Mouse (Mus musculus) ovary, postnatal 14 days (tissue): ENCODE measurements around the gene Marveld1.

Experiments
- DNase-seq: peaks from one replicate; pipeline ENCODE4 v3.0.0; 2022; ENCODE audit warnings: low spot score

The Marveld1 gene

GRCm38 (mm10) chr19:42170025-42170969 lies 23.1 kb downstream of the Marveld1 start:
- DNase-seq: peak; percentile 84

DNA sequence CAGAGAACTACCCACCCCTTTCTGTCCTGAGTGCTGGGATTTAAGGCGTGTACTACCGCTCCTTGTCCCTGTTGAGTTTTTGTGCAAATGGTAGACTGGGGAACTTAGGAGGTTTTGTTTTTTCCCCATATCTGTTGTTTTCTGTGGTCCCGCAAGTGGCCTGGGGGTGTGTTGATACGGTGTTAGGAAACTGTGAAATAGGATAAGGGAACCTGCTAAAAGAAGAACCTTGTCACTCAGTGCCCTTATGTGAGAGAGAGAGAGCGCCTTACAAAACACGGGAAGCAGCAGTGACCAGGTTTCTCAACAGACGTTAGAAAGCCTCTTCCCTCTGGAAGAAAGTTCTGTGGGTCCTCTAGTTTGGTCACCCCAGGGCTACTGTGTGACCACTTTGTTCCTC lies 29.6 kb downstream of the Marveld1 start:
- no peak for DNase-seq

- no peak for DNase-seq
Measured at GRCm38 (mm10) chr19:42177461-42177860, 30.3 kb downstream of the Marveld1 start.

DNA sequence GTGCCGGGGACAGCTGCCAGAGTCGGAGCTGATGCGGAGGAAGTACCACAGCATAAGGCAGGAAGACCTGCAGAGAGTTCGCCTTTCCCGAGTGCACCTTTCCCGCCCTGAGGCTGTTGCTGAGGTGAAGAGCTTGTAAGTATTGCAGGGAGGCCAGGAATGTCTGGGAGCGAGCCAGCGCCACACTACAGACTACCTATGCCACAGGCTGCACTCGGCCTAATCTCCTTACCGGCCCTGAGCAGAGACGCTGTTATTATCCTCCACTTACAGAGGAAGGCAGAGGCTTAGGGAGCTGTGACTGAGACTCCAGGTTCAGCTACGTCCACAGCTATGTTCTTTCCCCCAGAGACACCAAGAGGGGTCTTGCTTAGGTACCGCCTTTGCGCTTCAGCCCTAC lies 32.2 kb downstream of the Marveld1 start:
- no peak for DNase-seq

- no peak for DNase-seq
Measured at GRCm38 (mm10) chr19:42182673-42183072, 35.5 kb downstream of the Marveld1 start.

GRCm38 (mm10) chr19:42189735-42190134 lies 42.5 kb downstream of the Marveld1 start:
- no peak for DNase-seq

DNA sequence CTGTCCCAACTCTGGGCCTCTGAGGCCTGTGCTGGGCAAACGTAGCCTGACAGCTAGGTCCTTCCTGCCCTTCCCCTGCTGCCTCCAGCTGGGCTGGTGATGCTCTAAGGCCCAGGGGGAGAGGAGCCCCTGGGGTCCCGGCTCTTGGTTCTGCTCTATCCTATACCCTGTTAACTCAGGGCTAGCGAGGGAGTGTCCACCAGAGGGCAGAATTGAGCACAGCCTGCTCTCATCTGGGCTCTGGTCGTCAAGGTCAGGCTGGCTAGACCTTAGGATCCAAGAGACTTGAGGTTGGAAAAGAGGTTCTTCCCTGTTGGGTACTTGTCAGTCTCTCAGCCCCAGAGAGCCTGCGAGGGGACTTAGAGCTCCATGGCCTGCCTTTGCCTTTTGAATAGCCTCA lies 43.3 kb downstream of the Marveld1 start:
- peak; percentile 53 for DNase-seq

DNA sequence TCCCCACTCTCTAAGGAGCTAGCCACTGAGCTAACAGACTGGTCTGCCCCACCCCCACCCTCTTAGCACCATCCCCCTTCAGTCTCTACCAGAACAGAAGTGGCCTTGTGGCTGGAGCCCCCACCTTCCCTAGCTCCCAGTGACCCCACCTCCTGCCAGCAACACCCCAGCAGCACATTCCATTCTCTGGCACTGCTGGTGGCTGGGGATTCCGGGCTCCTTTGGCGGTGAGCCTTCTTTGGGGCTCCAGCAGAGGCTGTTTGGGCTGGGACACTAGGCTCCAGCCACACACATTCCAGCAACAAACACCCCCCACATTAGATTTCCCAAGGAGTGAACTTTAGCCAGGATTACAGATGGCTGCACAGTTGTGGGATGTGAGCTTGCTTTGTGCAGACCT lies 46.1 kb downstream of the Marveld1 start:
- no peak for DNase-seq

GRCm38 (mm10) chr19:42196378-42196777 lies 49.2 kb downstream of the Marveld1 start:
- DNase-seq: no peak

DNA sequence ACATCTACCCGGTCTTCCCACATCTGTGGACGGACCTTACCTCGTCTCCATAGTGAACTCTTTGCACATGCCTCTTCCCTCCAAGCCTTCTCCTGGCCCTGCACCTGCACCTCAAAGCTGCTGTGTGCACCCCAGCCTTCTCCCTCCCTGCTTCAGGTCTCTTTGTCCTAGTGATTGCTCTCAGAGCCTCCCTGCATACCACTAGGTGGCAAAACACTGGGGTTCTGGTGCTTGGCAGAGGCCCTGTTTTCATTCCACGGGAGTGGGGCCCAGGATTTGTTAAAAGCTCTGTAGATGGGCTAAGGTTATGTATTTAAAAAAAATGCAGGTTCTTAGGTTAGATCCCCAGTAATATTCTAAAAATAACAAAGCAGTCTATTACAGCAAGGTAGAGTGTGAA lies 49.9 kb downstream of the Marveld1 start:
- DNase-seq: no peak

DNA sequence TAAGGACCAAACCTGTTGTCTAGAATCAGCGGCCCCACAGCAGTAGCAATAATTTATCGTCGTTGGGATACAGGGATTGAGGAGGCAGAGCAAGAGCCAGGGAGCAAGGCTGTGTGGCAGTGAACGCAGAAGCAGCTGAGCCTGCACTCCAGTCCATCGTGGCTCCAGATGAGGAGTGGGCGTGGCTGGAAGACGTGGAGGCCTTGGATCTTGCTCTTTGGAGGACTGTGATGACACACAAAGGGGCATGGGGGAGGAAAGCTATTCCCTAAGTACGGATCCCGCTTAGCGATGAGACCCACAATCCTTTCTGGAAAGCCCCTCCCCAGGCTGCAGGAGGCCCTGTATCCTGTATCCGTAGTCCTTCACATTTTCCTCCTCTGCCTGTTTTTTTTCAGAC lies 50.8 kb downstream of the Marveld1 start:
- DNase-seq: no peak
